Mouse (Mus musculus) heart, postnatal 0 days (tissue): ENCODE measurements around the gene Ppm1l. TPM values are rescaled to one million over a fixed set of nuclear protein-coding genes. Genes with fewer than 3 reads are reported as not detected.

Source experiments
- ATAC-seq: fragments of 200-750 bp; cut with Nextera tagmentation; 2 replicates; pipeline ENCODE4 v1.8.0; 2017; ENCODE audit warnings: low read depth, moderate number of reproducible peaks, moderate library complexity; ENCODE audit not compliant: insufficient read depth
- DNase-seq: peaks from one replicate; pipeline ENCODE4 v3.0.0-alpha.2; 2016; ENCODE audit warnings: low spot score
- H3K27ac ChIP-seq: fragments of 300-500 bp; sonication (generic); 2 replicates; pipeline ENCODE4 v1.5.1; 2014; ENCODE audit warnings: low read depth, mild to moderate bottlenecking
- H3K27me3 ChIP-seq: fragments of 300-500 bp; sonication (generic); 2 replicates; pipeline ENCODE4 v1.6.1; 2014; ENCODE audit warnings: low read length, mixed read lengths; ENCODE audit not compliant: control insufficient read depth, insufficient read depth
- H3K36me3 ChIP-seq: fragments of 300-500 bp; sonication (generic); replicated peaks from 2 replicates; pipeline ENCODE4 v1.6.1; 2014; ENCODE audit warnings: low read length, mixed read lengths; ENCODE audit not compliant: control insufficient read depth, insufficient read depth
- H3K4me1 ChIP-seq: fragments of 300-500 bp; sonication (generic); 2 replicates; pipeline ENCODE4 v1.6.1; 2014; ENCODE audit warnings: antibody characterized with exemption; ENCODE audit not compliant: control insufficient read depth, insufficient read depth
- H3K4me2 ChIP-seq: fragments of 300-500 bp; sonication (generic); 2 replicates; pipeline ENCODE4 v1.6.1; 2014; ENCODE audit warnings: low read depth, mild to moderate bottlenecking, low read length, moderate library complexity
- H3K4me3 ChIP-seq: fragments of 300-500 bp; sonication (generic); 2 replicates; pipeline ENCODE4 v1.5.1; 2014; ENCODE audit warnings: low read depth, low read length
- H3K9ac ChIP-seq: fragments of 300-500 bp; sonication (generic); replicated peaks from 2 replicates; pipeline ENCODE4 v1.6.1; 2014; ENCODE audit warnings: low read depth, low read length, mixed read lengths
- H3K9me3 ChIP-seq: fragments of 300-500 bp; sonication (generic); replicated peaks from 2 replicates; pipeline ENCODE4 v1.6.1; 2016; ENCODE audit warnings: low read length; ENCODE audit not compliant: control insufficient read depth
- CTCF ChIP-seq: IDR thresholded peaks from 2 replicates; pipeline ENCODE4 v1.5.1; 2016; ENCODE audit warnings: antibody characterized with exemption, control low read depth, low read depth
- EP300 ChIP-seq: IDR thresholded peaks from 2 replicates; pipeline ENCODE4 v1.6.1; 2016; ENCODE audit warnings: antibody characterized with exemption, low read depth
- WGBS: fragments of 180-500 bp; shearing (Covaris S2); extraction: QIAGEN DNeasy Blood & Tissue Kit; methylation state at CpG from one replicate; pipeline ENCODE4 v1.1.7; 2014; 5-methylcytosine and 5-hydroxymethylcytosine counted together
- polyA plus RNA-seq: library from polyadenylated mRNA; unstranded; fragments of >200 nt; fragmentation: Nextera tagmentation; extraction: Ambion mirVana; gene quantifications from 2 replicates; pipeline ENCODE4 v1.2.1, GENCODE M21; 2015
- total RNA-seq: library from RNA; depleted of rRNA; stranded (reverse); fragments of >200 nt; gene quantifications from 2 replicates; pipeline ENCODE4 v1.2.3, GENCODE M21; 2014; ENCODE audit warnings: low replicate concordance

The Ppm1l gene
- total and polyA plus RNA-seq, 2 experiments from 2014 or later: 8.7 to 13.8 TPM

DNA sequence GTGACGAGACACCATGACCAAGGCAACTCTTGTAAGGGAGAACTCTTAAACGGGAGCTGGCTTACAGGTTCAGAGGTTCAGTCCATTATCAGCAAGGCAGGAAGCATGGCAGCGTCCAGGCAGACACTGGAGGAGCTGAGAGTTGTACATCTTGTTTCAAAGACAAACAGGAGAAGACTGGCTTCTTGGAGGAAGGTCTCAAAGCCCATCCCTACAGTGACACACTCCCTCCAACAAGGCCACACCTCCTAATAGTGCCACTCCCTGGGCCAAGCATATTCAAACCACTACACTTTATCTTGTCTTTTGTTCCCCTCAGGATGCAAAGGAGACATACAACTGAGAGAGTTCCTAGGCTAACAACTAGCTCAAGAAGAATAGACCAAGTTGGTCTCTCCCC lies 279.5 kb downstream of the Ppm1l start:
- Histone ChIP-seq H3K9me3 (no peaks in the 10 kb centered on the region), H3K4me3 (no peak overlapping the region), H3K9ac (no peak overlapping the region), H3K27ac (no peak overlapping the region), H3K4me1 (peaks cover 5% of the 10 kb centered on the region; the same call in 1 of the 2 replicates), H3K36me3 (no peaks in the 10 kb centered on the region), H3K4me2 (no peak overlapping the region), H3K27me3 (0 out of 2 replicates have a peak, but pooled peaks cover 7% of the 10 kb centered on the region)
- TF ChIP-seq EP300 (no peak), CTCF (no peak)
- 65% methylated on average over 3 of the region's 3 CpGs for WGBS
- DNase-seq: no peak
- ATAC-seq: no peak

DNA sequence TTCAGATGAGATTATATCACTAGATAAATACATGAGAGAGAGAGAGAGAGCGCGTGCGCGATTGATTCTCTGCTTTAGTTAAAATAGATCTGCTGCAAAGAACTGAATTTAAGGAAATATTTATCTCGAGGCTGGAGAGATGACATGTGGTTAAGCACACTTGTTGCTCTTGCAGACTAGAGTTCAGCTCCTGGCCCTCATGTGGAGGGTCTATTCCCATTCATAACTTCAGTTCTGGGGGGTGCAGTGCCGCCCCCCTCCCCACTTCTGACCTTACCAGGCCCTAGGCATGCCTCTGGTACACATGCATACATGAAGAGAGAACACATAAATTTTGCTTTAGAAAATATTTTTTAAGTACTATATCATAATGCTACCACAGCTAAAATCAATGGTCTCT lies 280.6 kb downstream of the Ppm1l start:
- Histone ChIP-seq H3K36me3 (no peaks in the 10 kb centered on the region), H3K27me3 (0 out of 2 replicates have a peak, but pooled peaks cover 7% of the 10 kb centered on the region), H3K9me3 (no peaks in the 10 kb centered on the region), H3K4me2 (no peak overlapping the region), H3K9ac (no peak overlapping the region), H3K4me3 (no peak overlapping the region), H3K27ac (no peak overlapping the region), H3K4me1 (peaks cover 5% of the 10 kb centered on the region; the same call in 1 of the 2 replicates)
- TF ChIP-seq CTCF (no peak), EP300 (no peak)
- no peak for ATAC-seq
- WGBS: 94% methylated on average over 6 of the region's 6 CpGs
- no peak for DNase-seq

DNA sequence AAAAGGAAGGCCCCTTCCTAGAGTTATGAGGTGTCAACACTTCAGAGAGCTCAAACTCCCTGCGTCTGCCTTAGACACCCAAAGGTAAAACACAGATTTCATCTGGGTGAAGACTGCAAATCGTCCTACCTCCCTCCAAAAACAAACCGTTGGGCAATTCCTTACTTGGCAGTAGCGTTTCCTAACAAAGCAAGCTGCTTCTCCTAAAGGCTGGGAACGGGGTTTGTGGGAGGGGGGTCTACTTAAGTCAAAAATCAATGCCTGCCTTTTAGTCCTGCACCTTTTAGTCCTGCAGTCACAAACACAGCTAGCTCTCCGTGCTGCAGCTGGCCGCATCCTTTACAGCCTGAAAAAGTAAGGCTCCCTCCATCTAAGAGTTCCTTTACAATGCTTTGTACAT lies 281.2 kb downstream of the Ppm1l start:
- Histone ChIP-seq H3K4me2 (peak overlapping the region; percentile 94), H3K27me3 (0 out of 2 replicates have a peak, but pooled peaks cover 7% of the 10 kb centered on the region), H3K4me1 (peaks cover 5% of the 10 kb centered on the region; the same call in 1 of the 2 replicates), H3K9ac (peak overlapping the region; percentile 73; the same call in 1 of the 2 replicates), H3K36me3 (no peaks in the 10 kb centered on the region), H3K9me3 (no peaks in the 10 kb centered on the region), H3K4me3 (peak overlapping the region; percentile 77), H3K27ac (no peak overlapping the region)
- 40% methylated on average over 7 of the region's 7 CpGs for WGBS
- ATAC-seq: no peak
- TF ChIP-seq EP300 (no peak), CTCF (no peak)
- DNase-seq: no peak

DNA sequence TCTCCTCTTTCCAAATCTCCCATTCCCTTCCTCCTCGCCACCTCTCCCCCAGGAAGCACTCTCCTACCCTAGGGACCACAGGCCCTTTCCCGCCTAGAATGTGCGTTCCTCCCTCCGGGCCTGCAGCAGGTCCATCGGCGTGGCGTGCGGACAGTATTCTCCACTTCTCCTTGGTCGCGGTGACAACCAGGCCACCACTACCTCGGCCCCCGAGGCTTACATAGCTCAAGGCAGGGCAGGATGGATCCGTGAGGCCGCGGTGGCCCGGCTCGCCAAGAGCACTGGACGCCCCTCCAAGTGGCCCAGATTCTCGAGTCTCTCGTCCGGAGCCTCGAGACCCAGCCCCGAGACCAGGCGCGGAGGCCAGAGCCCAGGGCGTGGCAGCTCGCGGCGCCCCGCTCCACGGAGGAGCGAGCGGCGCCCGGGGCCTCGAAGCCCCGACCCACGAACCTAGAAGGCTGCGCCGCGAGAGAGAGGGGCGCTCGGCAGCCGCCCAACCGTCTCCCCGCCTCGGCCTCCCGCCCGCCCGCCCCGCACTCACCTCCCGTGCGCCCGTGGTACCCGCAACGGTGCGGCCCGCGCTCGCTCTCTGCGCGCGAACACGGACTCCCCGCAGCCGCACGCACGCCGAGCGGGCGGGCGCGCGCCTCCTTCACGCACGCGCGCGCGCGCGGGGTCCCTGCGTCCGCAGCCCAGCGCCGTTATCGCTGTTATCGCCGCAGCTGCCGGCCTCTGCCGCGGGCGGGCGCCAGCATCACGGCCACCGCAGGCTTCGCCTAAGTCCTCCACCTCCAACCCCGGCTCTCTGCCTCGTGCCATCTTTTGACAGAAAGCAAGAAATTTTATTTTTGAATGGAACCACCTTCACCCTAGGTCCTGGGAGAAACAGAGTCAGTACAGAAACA lies 281.9 kb downstream of the Ppm1l start, which contains the start of gene B3galnt1:
Gene B3galnt1 (minus strand): TSS at position 700 of the 905 bp plus-strand sequence.
- H3K4me2 ChIP-seq: peak within 1 kb of the TSS; percentile 94

DNA sequence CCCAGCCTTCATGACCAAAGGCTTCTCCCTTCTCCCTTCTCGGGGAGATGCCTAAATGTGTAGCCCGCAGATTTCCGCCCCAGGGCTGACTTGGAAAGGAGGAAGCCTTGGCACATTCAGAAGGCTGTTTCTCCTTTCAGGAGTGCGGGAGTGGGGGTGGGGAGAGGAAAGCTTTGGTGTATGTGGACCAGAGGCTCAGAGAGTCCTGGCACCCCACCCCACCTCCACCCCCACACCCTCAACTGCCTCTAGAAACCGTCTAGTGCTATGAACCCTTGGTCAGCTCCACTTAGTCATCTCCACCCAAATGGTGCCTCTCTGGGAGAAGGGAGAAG lies 282.5 kb downstream of the Ppm1l start:
- no peaks in the 10 kb centered on the region for H3K36me3 ChIP-seq
- no peaks in the 10 kb centered on the region for H3K9me3 ChIP-seq
- WGBS: 23% methylated on average over 5 of the region's 5 CpGs
- peak overlapping the region; percentile 77 for H3K4me3 ChIP-seq
- no peak for ATAC-seq
- H3K27me3 ChIP-seq: 0 out of 2 replicates have a peak, but pooled peaks cover 7% of the 10 kb centered on the region
- no peak for DNase-seq
- no peak overlapping the region for H3K27ac ChIP-seq
- TF ChIP-seq CTCF: no peak
- no peak for TF ChIP-seq EP300
- peaks cover 5% of the 10 kb centered on the region; the same call in 1 of the 2 replicates for H3K4me1 ChIP-seq
- H3K4me2 ChIP-seq: peak overlapping the region; percentile 94
- 0 out of 2 replicates have a peak overlapping the region, but pooled peaks have one; percentile 73 for H3K9ac ChIP-seq

More for the DNA sequence above, 281.9 kb downstream of the Ppm1l start, which contains the start of gene B3galnt1:
- under 1% methylated on average over 91 of the region's 99 CpGs for WGBS
- peak; percentile 24 for DNase-seq
- H3K27me3 ChIP-seq: 0 out of 2 replicates have a peak, but pooled peaks cover 7% of the 10 kb centered on the region
- no peaks in the 10 kb centered on the region for H3K36me3 ChIP-seq
- peak; percentile 64 for ATAC-seq
- peak within 1 kb of the TSS; percentile 73 for H3K9ac ChIP-seq
- H3K4me1 ChIP-seq: peaks cover 5% of the 10 kb centered on the region; the same call in 1 of the 2 replicates
- peak within 1 kb of the TSS; percentile 77 for H3K4me3 ChIP-seq
- TF ChIP-seq CTCF (peak; percentile 20; the same call in 1 of the 2 replicates), EP300 (no peak)
- peak within 1 kb of the TSS; percentile 28; the same call in 1 of the 2 replicates for H3K27ac ChIP-seq
- H3K9me3 ChIP-seq: no peaks in the 10 kb centered on the region
